Mouse (Mus musculus): ENCODE results near the gene Reep6. TPM values are rescaled to one million over a fixed set of nuclear protein-coding genes. Genes with fewer than 3 reads are reported as not detected.

The Reep6 gene
- polyA plus RNA-seq, 1 experiment = 23.7 TPM

DNA sequence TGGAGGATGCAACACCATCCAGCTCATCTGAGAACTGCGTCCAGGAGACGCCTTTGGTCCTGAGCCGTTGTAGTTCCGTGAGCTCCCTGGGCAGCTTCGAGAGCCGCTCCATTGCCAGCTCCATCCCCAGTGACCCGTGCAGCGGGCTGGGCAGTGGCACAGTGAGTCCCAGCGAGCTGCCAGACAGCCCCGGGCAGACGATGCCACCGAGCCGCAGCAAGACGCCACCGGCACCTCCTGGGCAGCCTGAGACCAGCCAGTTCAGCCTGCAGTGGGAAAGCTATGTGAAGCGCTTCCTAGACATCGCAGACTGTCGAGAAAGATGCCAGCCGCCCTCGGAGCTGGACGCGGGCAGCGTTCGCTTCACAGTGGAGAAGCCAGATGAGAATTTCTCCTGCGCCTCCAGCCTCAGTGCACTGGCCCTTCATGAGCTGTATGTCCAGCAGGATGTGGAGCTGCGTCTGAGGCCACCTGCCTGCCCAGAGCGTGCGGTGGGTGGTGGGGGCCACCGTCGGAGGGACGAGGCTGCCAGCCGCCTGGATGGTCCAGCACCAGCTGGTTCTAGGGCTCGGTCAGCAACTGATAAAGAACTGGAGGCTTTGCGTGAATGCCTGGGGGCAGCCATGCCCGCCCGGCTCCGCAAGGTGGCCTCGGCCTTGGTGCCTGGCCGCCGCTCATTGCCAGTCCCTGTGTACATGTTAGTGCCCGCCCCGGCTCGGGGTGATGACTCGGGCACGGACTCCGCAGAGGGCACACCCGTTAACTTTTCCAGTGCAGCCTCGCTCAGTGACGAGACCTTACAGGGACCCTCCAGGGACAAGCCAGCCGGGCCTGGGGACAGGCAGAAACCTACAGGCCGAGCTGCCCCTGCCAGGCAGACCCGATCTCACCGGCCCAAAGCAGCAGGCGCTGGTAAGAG lies 16.9 kb upstream of the Reep6 start:
- Histone ChIP-seq H3K4me1 (ENCODE audit: control insufficient read depth, insufficient read depth, low read length) (no peaks in the 10 kb centered on the region), H3K4me3 (replicated peaks; ENCODE audit: extremely low read depth, low read depth, low read length) (no peak overlapping the region)
- no peak for TF ChIP-seq CTCF (IDR thresholded peaks at IDR 0.05; ENCODE audit: insufficient read depth, low read length)
- no peak for TF ChIP-seq POLR2A (IDR thresholded peaks at IDR 0.05; ENCODE audit: borderline replicate concordance, extremely low read depth, low read depth, low read length)
- no peak for DNase-seq
- WGBS = 70% methylated on average over 54 of the region's 54 CpGs

DNA sequence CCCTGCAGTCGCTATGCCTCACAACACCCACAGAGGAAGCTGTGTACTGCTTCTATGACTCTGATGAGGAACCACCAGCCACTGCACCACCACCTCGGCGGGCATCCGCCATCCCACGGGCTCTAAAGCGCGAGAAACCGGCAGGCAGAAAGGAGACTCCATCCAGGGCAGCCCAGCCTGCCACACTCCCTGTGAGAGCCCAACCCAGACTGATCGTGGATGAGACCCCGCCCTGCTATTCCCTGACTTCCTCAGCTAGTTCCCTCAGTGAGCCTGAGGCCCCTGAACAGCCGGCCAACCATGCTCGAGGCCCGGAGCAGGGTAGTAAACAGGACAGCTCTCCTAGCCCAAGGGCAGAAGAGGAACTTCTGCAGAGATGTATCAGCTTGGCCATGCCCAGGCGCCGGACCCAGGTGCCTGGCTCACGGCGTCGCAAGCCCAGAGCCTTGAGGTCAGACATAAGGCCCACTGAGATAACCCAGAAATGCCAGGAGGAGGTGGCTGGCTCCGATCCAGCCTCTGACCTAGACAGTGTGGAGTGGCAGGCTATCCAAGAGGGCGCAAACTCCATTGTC lies 16.0 kb upstream of the Reep6 start:
- H3K4me3 ChIP-seq (replicated peaks; ENCODE audit: extremely low read depth, low read depth, low read length) = no peak overlapping the region
- TF ChIP-seq POLR2A (IDR thresholded peaks at IDR 0.05; ENCODE audit: borderline replicate concordance, extremely low read depth, low read depth, low read length) = no peak
- TF ChIP-seq CTCF (IDR thresholded peaks at IDR 0.05; ENCODE audit: insufficient read depth, low read length) = no peak
- no peak for DNase-seq
- WGBS = 30% methylated on average over 20 of the region's 20 CpGs
- H3K4me1 ChIP-seq (ENCODE audit: control insufficient read depth, insufficient read depth, low read length) = no peaks in the 10 kb centered on the region

DNA sequence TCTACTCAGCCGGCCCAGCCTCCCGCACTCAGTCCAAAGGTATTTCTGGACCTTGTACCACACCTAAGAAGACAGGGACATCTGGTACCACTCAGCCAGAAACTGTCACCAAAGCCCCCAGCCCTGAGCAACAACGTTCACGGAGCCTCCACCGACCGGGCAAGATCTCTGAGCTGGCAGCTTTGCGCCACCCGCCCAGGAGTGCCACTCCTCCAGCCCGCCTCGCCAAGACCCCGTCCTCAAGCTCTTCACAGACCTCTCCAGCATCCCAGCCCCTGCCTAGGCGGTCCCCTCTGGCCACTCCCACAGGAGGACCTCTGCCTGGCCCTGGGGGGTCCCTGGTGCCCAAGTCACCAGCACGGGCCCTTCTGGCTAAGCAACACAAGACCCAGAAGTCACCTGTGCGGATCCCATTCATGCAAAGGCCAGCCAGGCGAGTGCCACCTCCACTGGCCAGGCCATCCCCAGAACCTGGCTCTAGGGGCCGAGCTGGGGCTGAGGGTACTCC lies 15.2 kb upstream of the Reep6 start:
- no peak for DNase-seq
- WGBS = 51% methylated on average over 16 of the region's 16 CpGs
- Histone ChIP-seq H3K4me1 (ENCODE audit: control insufficient read depth, insufficient read depth, low read length) (peaks cover 3% of the 10 kb centered on the region), H3K4me3 (replicated peaks; ENCODE audit: extremely low read depth, low read depth, low read length) (no peak overlapping the region)
- no peak for TF ChIP-seq POLR2A (IDR thresholded peaks at IDR 0.05; ENCODE audit: borderline replicate concordance, extremely low read depth, low read depth, low read length)
- TF ChIP-seq CTCF (IDR thresholded peaks at IDR 0.05; ENCODE audit: insufficient read depth, low read length) = no peak

DNA sequence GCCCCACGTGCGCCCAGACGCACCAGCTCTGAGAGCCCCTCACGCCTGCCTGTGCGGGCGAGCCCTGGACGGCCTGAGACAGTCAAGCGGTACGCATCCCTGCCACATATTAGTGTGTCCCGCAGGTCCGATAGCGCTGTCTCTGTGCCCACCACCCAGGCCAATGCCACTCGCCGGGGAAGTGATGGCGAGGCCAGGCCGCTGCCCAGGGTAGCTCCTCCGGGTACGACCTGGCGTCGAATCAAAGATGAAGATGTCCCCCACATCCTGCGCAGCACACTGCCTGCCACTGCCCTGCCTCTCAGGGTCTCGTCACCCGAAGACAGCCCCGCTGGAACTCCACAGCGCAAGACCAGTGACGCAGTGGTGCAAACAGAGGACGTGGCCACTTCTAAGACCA lies 14.4 kb upstream of the Reep6 start:
- Histone ChIP-seq H3K4me3 (replicated peaks; ENCODE audit: extremely low read depth, low read depth, low read length) (no peak overlapping the region), H3K4me1 (ENCODE audit: control insufficient read depth, insufficient read depth, low read length) (peaks cover 4% of the 10 kb centered on the region)
- no peak for DNase-seq
- no peak for TF ChIP-seq CTCF (IDR thresholded peaks at IDR 0.05; ENCODE audit: insufficient read depth, low read length)
- TF ChIP-seq POLR2A (IDR thresholded peaks at IDR 0.05; ENCODE audit: borderline replicate concordance, extremely low read depth, low read depth, low read length) = no peak
- 47% methylated on average over 27 of the region's 27 CpGs for WGBS

DNA sequence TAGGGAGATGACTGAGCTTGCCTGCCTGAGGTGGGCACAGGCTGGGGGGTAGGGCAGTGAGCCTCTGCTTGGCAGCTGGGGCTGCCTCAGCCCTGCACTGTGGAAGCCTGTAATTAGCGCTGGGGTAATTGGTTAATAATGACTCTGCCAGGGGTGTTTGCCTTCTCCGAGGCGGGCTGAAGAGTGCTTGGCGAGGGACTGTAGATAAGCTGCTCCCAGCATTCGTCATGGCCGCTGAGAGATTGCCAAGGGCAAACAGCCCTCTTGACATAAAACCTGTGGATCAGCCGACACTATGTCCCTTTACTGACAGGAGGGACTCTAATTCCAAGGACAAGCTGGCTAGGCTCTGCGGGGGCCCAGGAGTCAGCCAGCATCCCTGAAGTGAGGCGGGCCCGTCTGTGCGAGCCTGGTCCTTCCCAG lies 13.4 kb upstream of the Reep6 start:
- H3K4me3 ChIP-seq (replicated peaks; ENCODE audit: extremely low read depth, low read depth, low read length) = no peak overlapping the region
- no peak for TF ChIP-seq POLR2A (IDR thresholded peaks at IDR 0.05; ENCODE audit: borderline replicate concordance, extremely low read depth, low read depth, low read length)
- TF ChIP-seq CTCF (IDR thresholded peaks at IDR 0.05; ENCODE audit: insufficient read depth, low read length) = no peak
- no peak for DNase-seq
- 31% methylated on average over 11 of the region's 11 CpGs for WGBS
- peaks cover 7% of the 10 kb centered on the region for H3K4me1 ChIP-seq (ENCODE audit: control insufficient read depth, insufficient read depth, low read length)

DNA sequence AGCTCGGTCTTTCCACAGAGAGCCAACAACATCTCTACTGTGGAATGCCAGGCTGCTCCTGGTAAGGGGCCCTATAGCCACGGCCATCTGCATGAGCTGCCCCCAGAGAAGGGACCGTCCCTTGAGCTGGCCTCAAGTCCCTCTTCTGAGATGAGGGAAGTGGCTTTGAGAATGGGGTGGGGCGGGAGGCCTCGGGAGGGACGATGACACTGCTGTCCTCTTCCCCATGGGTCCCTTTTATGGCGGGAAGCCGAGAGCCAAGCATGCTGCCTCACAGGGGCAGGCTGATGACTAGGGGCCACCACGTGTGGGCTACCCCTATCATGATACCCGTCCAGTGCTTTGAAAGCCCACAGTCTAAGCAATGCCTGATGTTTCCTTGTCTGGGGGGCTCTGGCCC lies 12.7 kb upstream of the Reep6 start:
- no peak for DNase-seq
- peaks cover 7% of the 10 kb centered on the region for H3K4me1 ChIP-seq (ENCODE audit: control insufficient read depth, insufficient read depth, low read length)
- TF ChIP-seq POLR2A (IDR thresholded peaks at IDR 0.05; ENCODE audit: borderline replicate concordance, extremely low read depth, low read depth, low read length) = no peak
- no peak for TF ChIP-seq CTCF (IDR thresholded peaks at IDR 0.05; ENCODE audit: insufficient read depth, low read length)
- H3K4me3 ChIP-seq (replicated peaks; ENCODE audit: extremely low read depth, low read depth, low read length) = no peak overlapping the region
- WGBS = 47% methylated on average over 10 of the region's 10 CpGs

DNA sequence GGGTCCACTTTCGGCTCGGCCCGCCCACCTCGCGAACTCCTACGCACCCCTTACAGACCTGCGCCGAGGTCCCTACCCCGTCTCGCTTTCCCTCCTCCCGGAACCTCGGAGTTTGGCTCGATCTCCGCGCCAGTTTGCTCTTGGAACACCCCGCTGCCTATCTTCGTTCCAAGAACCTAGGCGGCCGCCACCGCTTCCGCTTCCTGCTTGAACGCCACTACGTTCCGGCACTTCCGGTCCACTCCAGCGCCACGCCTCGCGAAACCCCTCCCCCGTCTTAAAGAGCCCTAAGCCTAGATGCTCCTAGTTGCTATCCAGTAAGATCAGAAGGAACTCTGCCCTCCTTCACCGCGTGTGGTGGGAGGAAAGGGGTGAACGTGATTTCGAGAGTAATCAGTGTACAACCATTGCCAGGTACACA lies 9.4 kb upstream of the Reep6 start, which contains the start of gene 2310011J03Rik:
Gene 2310011J03Rik, minus strand, starts transcription at position 198 of the 421 bp plus-strand sequence.
- peaks cover 10% of the 10 kb centered on the region for H3K4me1 ChIP-seq (ENCODE audit: control insufficient read depth, insufficient read depth, low read length)
- H3K4me3 ChIP-seq (replicated peaks; ENCODE audit: extremely low read depth, low read depth, low read length) = peak within 1 kb of the TSS; percentile 96
- DNase-seq = peak; percentile 93
- TF ChIP-seq POLR2A (IDR thresholded peaks at IDR 0.05; ENCODE audit: borderline replicate concordance, extremely low read depth, low read depth, low read length) (peak; percentile 84), CTCF (IDR thresholded peaks at IDR 0.05; ENCODE audit: insufficient read depth, low read length) (no peak)
- WGBS = under 1% methylated on average over 34 of the region's 34 CpGs

DNA sequence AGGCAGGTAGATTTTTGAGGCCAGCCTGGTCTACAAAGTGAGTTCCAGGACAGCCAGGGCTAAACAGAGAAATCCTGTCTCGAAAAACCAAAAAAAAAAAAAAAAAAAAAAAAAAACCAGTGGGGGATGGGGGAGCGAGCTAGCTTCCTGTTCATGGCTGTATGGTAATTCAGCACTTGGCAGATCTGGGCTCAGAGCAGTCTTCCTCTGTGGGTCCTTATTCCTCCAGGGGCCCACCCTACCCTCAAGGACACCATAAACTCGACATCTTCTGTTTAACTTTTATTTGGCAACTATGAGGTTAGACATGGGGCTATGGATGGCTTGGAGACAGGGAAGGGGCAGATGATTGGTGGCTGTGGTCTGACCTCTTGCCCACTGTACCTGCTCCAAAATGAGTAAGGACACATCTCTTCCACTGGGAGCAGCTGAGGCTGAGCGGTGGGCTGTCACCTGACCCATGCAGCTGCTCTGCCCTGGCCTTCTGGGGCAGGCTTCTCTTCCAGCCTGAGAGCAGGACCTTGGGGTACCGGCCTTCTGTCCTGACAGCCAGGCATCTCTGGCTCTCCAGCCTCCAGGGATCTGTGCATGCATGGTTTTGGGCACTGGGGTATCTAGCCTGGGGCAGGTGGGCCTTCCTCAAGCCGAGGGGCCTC lies 8.6 kb upstream of the Reep6 start:
- Histone ChIP-seq H3K4me1 (ENCODE audit: control insufficient read depth, insufficient read depth, low read length) (peaks cover 10% of the 10 kb centered on the region), H3K4me3 (replicated peaks; ENCODE audit: extremely low read depth, low read depth, low read length) (no peak overlapping the region)
- WGBS = 70% methylated on average over 6 of the region's 6 CpGs
- TF ChIP-seq POLR2A (IDR thresholded peaks at IDR 0.05; ENCODE audit: borderline replicate concordance, extremely low read depth, low read depth, low read length) (no peak), CTCF (IDR thresholded peaks at IDR 0.05; ENCODE audit: insufficient read depth, low read length) (no peak)
- DNase-seq = no peak

Data from lung, adult 2 months (tissue).